Mouse (Mus musculus) spleen, postnatal 36 days (tissue): ENCODE data around the gene Nubp1.
A peak's percentile ranks its signal among the peaks of the same experiment; 100 is the strongest.

Experiments used
- DNase-seq, 2 experiments: peaks; one replicate each; pipeline ENCODE4 v3.0.0; 2022; ENCODE audit warnings: low spot score in 2 of 2, mixed read lengths in 1 of 2

The Nubp1 gene

DNA sequence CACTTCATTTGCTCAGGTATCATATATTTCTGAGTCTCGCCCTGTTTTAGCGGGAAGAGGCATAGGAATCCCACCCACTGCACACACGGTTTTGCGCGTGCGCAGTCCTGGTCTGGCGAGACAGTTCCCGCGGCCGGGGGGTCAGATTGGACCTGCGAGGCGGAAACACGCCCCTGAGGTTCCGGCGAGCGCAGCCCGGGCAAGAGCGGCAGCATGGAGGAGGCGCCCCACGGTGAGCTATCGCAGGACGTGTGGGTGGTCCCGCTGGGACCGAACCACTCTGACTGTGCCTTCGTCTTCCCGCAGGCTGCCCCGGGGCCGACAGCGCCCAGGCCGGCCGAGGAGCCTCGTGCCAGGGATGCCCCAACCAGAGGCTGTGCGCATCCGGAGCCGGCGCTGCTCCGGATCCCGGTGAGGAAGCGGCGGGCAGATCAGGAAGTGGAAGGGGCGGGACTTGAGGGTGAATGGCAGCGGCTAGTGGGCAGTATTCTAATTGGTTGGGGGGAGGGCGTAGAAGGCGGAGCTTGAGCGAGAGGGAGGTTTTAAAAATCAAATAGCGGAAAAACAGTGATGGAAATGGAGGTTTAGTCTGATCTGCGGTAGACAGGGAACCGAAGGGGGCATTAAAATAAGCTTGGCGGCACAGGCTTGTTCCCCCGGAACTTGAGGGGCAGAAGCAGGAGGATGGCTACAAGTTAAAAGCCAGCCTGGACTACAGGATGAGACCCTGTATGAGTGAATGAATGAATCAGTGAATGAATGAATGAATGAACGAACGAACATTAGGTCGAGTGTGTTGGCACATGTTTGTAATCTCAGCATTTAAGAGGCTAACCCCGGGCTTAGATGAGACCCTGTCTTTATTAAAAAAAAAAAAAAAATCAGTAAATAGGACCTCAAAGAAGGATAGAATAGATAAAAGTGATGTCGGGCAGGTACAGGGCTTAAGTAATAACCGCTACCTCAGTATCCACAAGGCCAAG lies at the start of gene Nubp1:
Gene Nubp1, plus strand, starts transcription at position 185 of the 983 bp plus-strand sequence.
- DNase-seq, result peak; percentile 93

DNA sequence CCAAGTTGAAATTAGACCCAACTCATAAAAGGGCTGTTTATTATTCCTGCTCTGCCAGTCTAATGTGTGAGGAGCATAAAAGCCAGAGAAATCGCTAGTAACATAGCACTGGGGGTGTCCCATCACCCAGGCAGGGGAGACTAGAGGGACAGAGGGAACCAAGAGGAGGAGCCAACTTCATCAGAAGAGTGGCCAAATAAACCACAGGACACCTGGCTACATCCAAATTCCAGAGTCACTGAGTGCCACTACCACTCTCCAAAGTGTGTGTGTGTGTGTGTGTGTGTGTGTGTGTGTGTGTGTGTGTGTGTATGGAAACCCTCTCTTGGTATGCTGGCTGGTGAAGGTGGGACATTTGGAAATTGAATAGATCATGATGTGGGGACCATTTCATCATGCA lies 48.7 kb upstream of the Nubp1 start:
- no peak for DNase-seq

- DNase-seq, result no peak
Measured at GRCm38 (mm10) chr16:10365796-10366195, 46.0 kb upstream of the Nubp1 start.

DNA sequence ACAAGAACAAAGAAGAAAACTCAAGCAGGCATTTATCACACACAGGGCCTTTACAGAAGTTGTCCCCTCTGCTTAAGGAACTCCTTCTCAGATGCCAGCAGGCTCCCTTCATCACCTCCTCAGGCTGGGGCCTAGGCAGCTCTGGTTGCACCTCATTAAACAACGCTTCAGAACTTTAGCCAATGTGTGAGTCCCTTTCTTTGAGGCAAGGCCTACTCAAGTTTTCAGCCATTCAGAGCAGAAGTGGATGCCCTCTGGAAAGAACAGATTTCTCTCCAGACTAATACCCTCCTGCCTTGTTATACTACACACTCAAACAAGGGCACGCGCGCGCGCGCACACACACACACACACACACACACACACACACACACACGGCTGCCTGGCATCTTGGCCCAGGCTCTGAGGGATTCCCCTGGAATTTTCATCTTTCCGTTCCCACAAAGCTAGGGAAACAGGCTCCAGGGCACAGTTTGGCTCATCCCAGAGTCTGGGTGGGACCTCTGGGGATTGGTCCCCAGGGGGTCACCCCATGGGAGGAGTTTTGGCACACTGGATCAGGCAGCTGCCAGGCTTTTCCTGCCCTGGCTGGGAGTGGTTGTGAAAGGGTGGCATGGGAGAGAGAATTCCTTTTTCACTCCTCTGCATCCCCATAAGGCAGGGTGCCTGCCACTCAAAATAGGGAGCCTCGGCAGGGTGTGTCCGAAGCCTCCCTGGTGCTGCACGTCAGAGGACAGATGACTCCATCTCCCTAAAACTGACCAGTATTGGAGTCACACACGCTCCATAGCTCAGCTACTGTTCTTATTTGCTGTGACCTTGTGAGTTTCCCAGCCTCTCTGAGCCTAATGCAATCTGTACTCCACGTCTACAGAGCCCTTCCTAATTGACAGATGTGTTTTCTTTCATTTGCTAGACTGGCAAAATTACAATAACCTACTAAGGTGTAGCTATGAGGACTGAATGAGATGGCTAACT lies 45.2 kb upstream of the Nubp1 start:
- no peak for DNase-seq

- no peak for DNase-seq
Measured at GRCm38 (mm10) chr16:10369468-10369934, 42.2 kb upstream of the Nubp1 start.

GRCm38 (mm10) chr16:10369996-10370395 lies 41.8 kb upstream of the Nubp1 start:
- no peak for DNase-seq

GRCm38 (mm10) chr16:10372372-10372771 lies 39.4 kb upstream of the Nubp1 start:
- no peak for DNase-seq

GRCm38 (mm10) chr16:10374254-10375011 lies 37.3 kb upstream of the Nubp1 start:
- no peak for DNase-seq

DNA sequence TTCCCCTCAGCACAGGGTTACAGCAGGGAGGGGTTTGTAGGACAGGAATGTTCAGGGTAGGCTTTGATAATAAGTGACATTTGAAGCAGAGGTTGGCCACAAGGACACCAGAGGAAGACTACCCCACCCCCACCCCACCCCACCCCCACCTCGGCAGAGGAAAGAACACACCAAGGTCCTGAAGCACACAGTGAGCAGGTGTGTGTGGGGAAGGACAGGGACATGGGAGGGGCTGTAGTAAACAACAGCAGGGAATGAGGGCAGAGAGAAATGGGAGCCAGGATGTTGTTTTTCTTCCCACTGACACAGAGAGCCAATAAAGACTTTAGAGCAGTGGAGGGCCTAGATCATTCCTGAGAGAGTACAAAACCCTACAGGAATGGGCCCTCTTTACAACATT lies 34.5 kb upstream of the Nubp1 start:
- DNase-seq, result no peak

DNA sequence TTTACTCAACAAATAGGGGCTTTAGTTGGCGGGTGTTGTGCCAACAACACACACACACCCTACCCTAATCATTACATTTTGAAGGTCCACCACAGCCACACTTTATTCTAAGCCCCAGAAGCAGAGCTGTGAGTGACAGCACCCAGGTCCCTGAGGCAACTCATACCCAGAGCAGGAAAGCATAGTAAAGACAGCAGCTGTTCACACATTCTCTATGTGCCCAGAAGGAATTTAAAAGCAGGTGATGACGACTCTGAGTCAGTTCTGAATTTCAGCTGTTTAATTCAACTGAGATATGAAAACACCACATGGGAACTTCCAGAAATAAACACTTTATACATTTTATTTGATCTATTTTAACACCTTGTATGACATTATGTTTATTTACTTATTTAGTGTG lies 32.2 kb upstream of the Nubp1 start:
- DNase-seq, result no peak

- DNase-seq, result peak; percentile 64 to 70
Measured at GRCm38 (mm10) chr16:10384060-10384497, 27.7 kb upstream of the Nubp1 start.

- DNase-seq, result no peak
Measured at GRCm38 (mm10) chr16:10384544-10384943, 27.2 kb upstream of the Nubp1 start.

GRCm38 (mm10) chr16:10385261-10385660 lies 26.5 kb upstream of the Nubp1 start:
- no peak for DNase-seq

GRCm38 (mm10) chr16:10388634-10389365 lies 22.9 kb upstream of the Nubp1 start:
- DNase-seq, result no peak

DNA sequence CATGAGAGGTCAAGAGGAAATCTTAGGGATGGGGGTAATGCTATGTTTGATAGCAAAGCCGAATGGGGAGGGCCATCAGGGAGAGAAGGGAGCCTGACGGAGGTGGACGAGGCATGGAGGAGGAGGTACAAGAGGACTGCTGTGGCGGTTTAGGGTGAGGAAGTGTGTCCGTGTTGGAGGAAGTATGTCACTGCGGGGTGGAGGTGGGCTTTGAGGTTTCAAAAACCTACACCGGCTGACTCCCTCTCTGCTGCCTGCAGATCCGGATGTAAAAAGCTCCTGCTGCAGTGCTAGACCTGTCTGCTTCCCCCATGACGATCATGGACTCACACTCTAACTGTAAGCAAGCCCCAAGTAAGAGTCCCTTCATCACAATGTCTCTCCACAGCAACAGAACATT lies 19.2 kb upstream of the Nubp1 start:
- no peak for DNase-seq

GRCm38 (mm10) chr16:10394699-10395540 lies 16.8 kb upstream of the Nubp1 start, which contains the start of gene Tekt5:
Tekt5 (minus strand) TSS chr16:10395490.
- peak in 1 of 2 experiments; percentile 21 for DNase-seq

GRCm38 (mm10) chr16:10398755-10399154 lies 13.0 kb upstream of the Nubp1 start:
- DNase-seq, result no peak

GRCm38 (mm10) chr16:10399160-10399559 lies 12.6 kb upstream of the Nubp1 start:
- DNase-seq, result peak; percentile 60 to 73

GRCm38 (mm10) chr16:10415976-10416375 lies 4.2 kb downstream of the Nubp1 start:
- peak; percentile 75 to 79 for DNase-seq
